Mouse (Mus musculus) liver, embryonic 14.5 days (tissue): ENCODE results near the gene Dph1. TPM values are rescaled to one million over a fixed set of nuclear protein-coding genes. Genes with fewer than 3 reads are reported as not detected.

ENCODE experiments used
- ATAC-seq: fragments of 200-750 bp; cut with Nextera tagmentation; 2 replicates; pipeline ENCODE4 v1.8.0; 2017; ENCODE audit warnings: moderate number of reproducible peaks, mild to moderate bottlenecking, moderate library complexity; ENCODE audit not compliant: insufficient read depth
- DNase-seq, 3 experiments: peaks; one replicate each; pipeline ENCODE4 v3.0.0-alpha.2; 2012 to 2013; ENCODE audit warnings: low read depth in 3 of 3, low spot score in 3 of 3
- H3K27ac ChIP-seq: fragments of 300-500 bp; sonication (generic); 2 replicates; pipeline ENCODE4 v1.5.1; 2014; ENCODE audit warnings: moderate library complexity, mild to moderate bottlenecking, control low read depth, inconsistent platforms
- H3K27me3 ChIP-seq: fragments of 300-500 bp; sonication (generic); 2 replicates; pipeline ENCODE4 v1.6.1; 2014; ENCODE audit warnings: mild to moderate bottlenecking, low read length, moderate library complexity; ENCODE audit not compliant: control insufficient read depth, insufficient read depth
- H3K36me3 ChIP-seq: fragments of 300-500 bp; sonication (generic); replicated peaks from 2 replicates; pipeline ENCODE4 v1.6.1; 2014; ENCODE audit warnings: low read depth; ENCODE audit not compliant: control insufficient read depth, insufficient read depth
- H3K4me1 ChIP-seq, 2 experiments: fragments of 200-500 bp in 1 of 2; fragments of 300-500 bp in 1 of 2; sonication (generic) in 1 of 2; replicated peaks; 2 replicates each; pipeline ENCODE4 v1.6.1; 2012 to 2014; ENCODE audit warnings: antibody characterized with exemption in 1 of 2, inconsistent platforms in 1 of 2, low read length in 1 of 2; ENCODE audit not compliant: control insufficient read depth in 2 of 2, insufficient read depth in 2 of 2
- H3K4me2 ChIP-seq: fragments of 300-500 bp; sonication (generic); 2 replicates; pipeline ENCODE4 v1.6.1; 2014; ENCODE audit warnings: low read depth, mild to moderate bottlenecking, control low read depth, moderate library complexity
- H3K4me3 ChIP-seq, 2 experiments: fragments of 200-500 bp in 1 of 2; fragments of 300-500 bp in 1 of 2; sonication (generic) in 1 of 2; 2 replicates each; pipeline ENCODE4 v1.5.1; 2012 to 2014; ENCODE audit warnings: low read depth in 2 of 2, low read length in 2 of 2, mild to moderate bottlenecking in 2 of 2, control low read depth in 1 of 2, inconsistent platforms in 1 of 2, moderate library complexity in 1 of 2; ENCODE audit not compliant: insufficient read depth in 1 of 2
- H3K9ac ChIP-seq: fragments of 300-500 bp; sonication (generic); replicated peaks from 2 replicates; pipeline ENCODE4 v1.6.1; 2014; ENCODE audit warnings: mild to moderate bottlenecking, control low read depth, moderate library complexity
- H3K9me3 ChIP-seq: fragments of 300-500 bp; sonication (generic); 2 replicates; pipeline ENCODE4 v1.6.1; 2016; ENCODE audit warnings: low read length, mixed read lengths; ENCODE audit not compliant: control insufficient read depth
- CTCF ChIP-seq: IDR thresholded peaks from 2 replicates; pipeline ENCODE4 v1.5.1; 2016; ENCODE audit warnings: antibody characterized with exemption, low read depth, control low read depth
- EP300 ChIP-seq: IDR thresholded peaks from 2 replicates; pipeline ENCODE4 v1.6.1; 2016; ENCODE audit warnings: antibody characterized with exemption, low read depth
- WGBS: fragments of 180-500 bp; shearing (Covaris S2); extraction: QIAGEN DNeasy Blood & Tissue Kit; methylation state at CpG from one replicate; pipeline ENCODE4 v1.1.7; 2014; ENCODE audit not compliant: insufficient replicate concordance; 5-methylcytosine and 5-hydroxymethylcytosine counted together
- polyA plus RNA-seq, 2 experiments: library from polyadenylated mRNA; depleted of rRNA in 1 of 2; stranded (reverse) in 1 of 2; unstranded in 1 of 2; fragments of >200 nt; fragmentation: Nextera tagmentation in 1 of 2; extraction: Ambion mirVana in 1 of 2; gene quantifications; 2 replicates each; pipeline versions ENCODE4 v1.2.1 to v1.2.3; 2012 to 2014

Dph1 gene
- polyA plus RNA-seq, 2 experiments: 9.8 TPM

GRCm38 (mm10) chr11:75212876-75213275 lies 21.8 kb upstream of the Dph1 start:
- TF ChIP-seq EP300 (no peak), CTCF (no peak)
- Histone ChIP-seq H3K9me3 (no peaks in the 10 kb centered on the region), H3K9ac (no peak overlapping the region), H3K27me3 (peaks cover 4% of the 10 kb centered on the region; the same call in 1 of the 2 replicates), H3K27ac (no peak overlapping the region), H3K4me3 (no peak overlapping the region), H3K36me3 (no peaks in the 10 kb centered on the region), H3K4me1 (peaks cover 32 to 41% of the 10 kb centered on the region in 2 experiments), H3K4me2 (no peak overlapping the region)
- no peak for ATAC-seq
- 58% methylated on average over 3 of the region's 3 CpGs for WGBS
- DNase-seq: no peak

- ATAC-seq (no peak), DNase-seq (no peak)
- no peak overlapping the region for H3K4me3 ChIP-seq
- H3K9ac ChIP-seq: no peak overlapping the region
- H3K4me1 ChIP-seq: peaks cover 32 to 41% of the 10 kb centered on the region in 2 experiments
- H3K9me3 ChIP-seq: no peaks in the 10 kb centered on the region
- H3K4me2 ChIP-seq: no peak overlapping the region
- 66% methylated on average over 8 of the region's 8 CpGs for WGBS
- H3K36me3 ChIP-seq: no peaks in the 10 kb centered on the region
- no peak for TF ChIP-seq EP300
- TF ChIP-seq CTCF: no peak
- H3K27ac ChIP-seq: no peak overlapping the region
- H3K27me3 ChIP-seq: peaks cover 4% of the 10 kb centered on the region; the same call in 1 of the 2 replicates
Measured at GRCm38 (mm10) chr11:75212031-75212667, 21.1 kb upstream of the Dph1 start.

- TF ChIP-seq CTCF (no peak), EP300 (no peak)
- Histone ChIP-seq H3K27me3 (peaks cover 4% of the 10 kb centered on the region; the same call in 1 of the 2 replicates), H3K9ac (no peak overlapping the region), H3K4me2 (no peak overlapping the region; the same call in 1 of the 2 replicates), H3K9me3 (no peaks in the 10 kb centered on the region), H3K36me3 (no peaks in the 10 kb centered on the region), H3K4me1 (peaks cover 32 to 41% of the 10 kb centered on the region in 2 experiments), H3K4me3 (no peak overlapping the region), H3K27ac (no peak overlapping the region)
- no peak for ATAC-seq
- WGBS: 60% methylated on average over 6 of the region's 6 CpGs
- DNase-seq: no peak
Measured at GRCm38 (mm10) chr11:75210755-75211154, 19.7 kb upstream of the Dph1 start.

- 27% methylated on average over 4 of the region's 4 CpGs for WGBS
- Histone ChIP-seq H3K9ac (peak overlapping the region; percentile 1; the same call in 1 of the 2 replicates), H3K27ac (peak overlapping the region; percentile 14), H3K27me3 (peaks cover 4% of the 10 kb centered on the region; the same call in 1 of the 2 replicates), H3K9me3 (no peaks in the 10 kb centered on the region), H3K36me3 (no peaks in the 10 kb centered on the region), H3K4me2 (peak overlapping the region; percentile 42), H3K4me1 (peaks cover 32 to 41% of the 10 kb centered on the region in 2 experiments), H3K4me3 (0 out of 4 replicates have a peak overlapping the region, but pooled peaks of 1 of the 2 experiments have one; percentile 4)
- peak; percentile 85 for ATAC-seq
- DNase-seq: peak in 1 of 3 experiments; percentile 47
- no peak for TF ChIP-seq CTCF
- TF ChIP-seq EP300: peak; percentile 73
Measured at GRCm38 (mm10) chr11:75210093-75210492, 19.1 kb upstream of the Dph1 start.

- H3K27ac ChIP-seq: peak overlapping the region; percentile 14
- H3K9ac ChIP-seq: peak overlapping the region; percentile 1
- DNase-seq (no peak), ATAC-seq (no peak)
- TF ChIP-seq CTCF (no peak), EP300 (no peak)
- H3K9me3 ChIP-seq: no peaks in the 10 kb centered on the region
- no peak overlapping the region for H3K4me3 ChIP-seq
- H3K27me3 ChIP-seq: peaks cover 4% of the 10 kb centered on the region; the same call in 1 of the 2 replicates
- no peaks in the 10 kb centered on the region for H3K36me3 ChIP-seq
- 47% methylated on average over 4 of the region's 4 CpGs for WGBS
- peak overlapping the region; percentile 42 for H3K4me2 ChIP-seq
- H3K4me1 ChIP-seq: peaks cover 32 to 47% of the 10 kb centered on the region in 2 experiments
Measured at GRCm38 (mm10) chr11:75209363-75209762, 18.3 kb upstream of the Dph1 start.
